33 mouse cellular contexts compared by ENCODE assay signal in genomic region chr4:148441931-148442330, GRCm38 (mm10). TPM values are rescaled to one million over a fixed set of nuclear protein-coding genes. Genes with fewer than 3 reads are reported as not detected.
A peak's percentile ranks its signal among the peaks of the same experiment; 100 is the strongest.
DNase-seq lines count a peak whose midpoint lies in the region; ATAC-seq lines count a peak whose summit lies in the region.
"Had no signal": no experiment of that assay in that cellular context is flagged by ENCODE, and none has a peak within 500 bp of the region (broad histone marks: within the 10 kb centered on the region; RNA-seq: fewer than 3 reads in every experiment).

No protein-coding gene starts in this region.

- no peak for ATAC-seq in embryonic facial prominence, embryonic 12.5 days (ENCODE audit: insufficient number of reproducible peaks, insufficient read depth, low FRiP score, low TSS enrichment)
- ATAC-seq in liver, embryonic 12.5 days, result no peak
- ATAC-seq: forebrain, embryonic 16.5 days; inflammation-experienced regulatory T-cells, adult 6 months; midbrain, embryonic 16.5 days; Patski had no signal

- 92% methylated on average over 5 of the region's 5 CpGs for WGBS in embryonic facial prominence, embryonic 12.5 days
- WGBS in embryonic facial prominence, embryonic 10.5 days, result 91% methylated on average over 5 of the region's 5 CpGs
- WGBS in liver, embryonic 12.5 days (ENCODE audit: insufficient replicate concordance), result 77% methylated on average over 5 of the region's 5 CpGs

- H3K9ac ChIP-seq in embryonic facial prominence, embryonic 12.5 days, result no peak overlapping the region
- H3K9ac ChIP-seq in liver, embryonic 12.5 days, result 0 out of 2 replicates have a peak overlapping the region, but pooled peaks have one; percentile 3
- H3K9ac ChIP-seq: heart, embryonic 12.5 days; hindbrain, embryonic 15.5 days; lung, embryonic 14.5 days; stomach, embryonic 15.5 days had no signal

- no peak overlapping the region for H3K4me3 ChIP-seq in embryonic facial prominence, embryonic 12.5 days
- no peak overlapping the region for H3K4me3 ChIP-seq in embryonic facial prominence, embryonic 10.5 days
- H3K4me3 ChIP-seq in liver, embryonic 12.5 days, result no peak overlapping the region
- H3K4me3 ChIP-seq: erythroblast, embryonic 14.5 days; heart, embryonic 12.5 days; hindbrain, embryonic 10.5 days; hindbrain, embryonic 15.5 days; stomach, embryonic 15.5 days had no signal

- H3K27ac ChIP-seq in embryonic facial prominence, embryonic 12.5 days, result no peak overlapping the region
- no peak overlapping the region for H3K27ac ChIP-seq in embryonic facial prominence, embryonic 10.5 days (replicated peaks)
- H3K27ac ChIP-seq in liver, embryonic 12.5 days, result no peak overlapping the region
- H3K27ac ChIP-seq: hindbrain, embryonic 10.5 days; hindbrain, embryonic 15.5 days; kidney, postnatal 0 days; stomach, embryonic 15.5 days had no signal

- H3K36me3 ChIP-seq in embryonic facial prominence, embryonic 12.5 days, result no peaks in the 10 kb centered on the region
- peaks cover 31% of the 10 kb centered on the region for H3K36me3 ChIP-seq in embryonic facial prominence, embryonic 10.5 days (replicated peaks)
- peaks cover 31% of the 10 kb centered on the region; the same call in 1 of the 2 replicates for H3K36me3 ChIP-seq in liver, embryonic 12.5 days
- H3K36me3 ChIP-seq: hindbrain, embryonic 15.5 days; stomach, embryonic 15.5 days had no signal

- peaks cover 13% of the 10 kb centered on the region for H3K4me1 ChIP-seq in embryonic facial prominence, embryonic 12.5 days
- H3K4me1 ChIP-seq in embryonic facial prominence, embryonic 10.5 days, result peaks cover 28% of the 10 kb centered on the region
- peaks cover 50% of the 10 kb centered on the region for H3K4me1 ChIP-seq in liver, embryonic 12.5 days

- no peaks in the 10 kb centered on the region for H3K9me3 ChIP-seq in embryonic facial prominence, embryonic 12.5 days
- H3K9me3 ChIP-seq in embryonic facial prominence, embryonic 10.5 days, result no peaks in the 10 kb centered on the region
- no peaks in the 10 kb centered on the region for H3K9me3 ChIP-seq in liver, embryonic 12.5 days (replicated peaks)
- H3K9me3 ChIP-seq: G1E; heart, embryonic 12.5 days; hindbrain, embryonic 10.5 days; hindbrain, embryonic 15.5 days; stomach, embryonic 15.5 days had no signal

- no peak for DNase-seq in embryonic facial prominence, embryonic 10.5 days (ENCODE audit: low spot score)
- peak; percentile 27 for DNase-seq in kidney, adult 18-20 months
- no peak for DNase-seq in kidney, postnatal 4 days
- DNase-seq in liver, result no peak
- DNase-seq in yolk sac, embryonic 10.5 days (ENCODE audit: low spot score), result peak; percentile 31
- DNase-seq in adrenal gland, postnatal 10 days, result no peak
- DNase-seq: adrenal gland, postnatal 25 days; cerebellum, adult 11-12 months; cerebellum, adult 9-11 months; embryo, embryonic 11 days; gastrocnemius, postnatal 10 days; heart, adult 11 months; heart, postnatal 14 days; left cerebral cortex, postnatal 4 days; lung, embryonic 14.5 days; lung, postnatal 14 days; right cerebral cortex, postnatal 25 days had no signal

- 0 out of 2 replicates have a peak overlapping the region, but pooled peaks have one; percentile 3 for H3K4me2 ChIP-seq in embryonic facial prominence, embryonic 12.5 days (replicated peaks)
- H3K4me2 ChIP-seq in liver, embryonic 12.5 days, result peak overlapping the region; percentile 82
- H3K4me2 ChIP-seq: heart, embryonic 12.5 days; hindbrain, embryonic 15.5 days; lung, embryonic 14.5 days; midbrain, embryonic 11.5 days; stomach, embryonic 15.5 days had no signal

- no peaks in the 10 kb centered on the region for H3K27me3 ChIP-seq in embryonic facial prominence, embryonic 12.5 days
- no peaks in the 10 kb centered on the region for H3K27me3 ChIP-seq in embryonic facial prominence, embryonic 10.5 days (replicated peaks; ENCODE audit: low read depth, poor library complexity, severe bottlenecking)
- H3K27me3 ChIP-seq in liver, embryonic 12.5 days (replicated peaks), result no peaks in the 10 kb centered on the region
- H3K27me3 ChIP-seq: heart, embryonic 12.5 days; hindbrain, embryonic 15.5 days; Patski; stomach, embryonic 15.5 days had no signal

RNA-seq across cellular contexts. Expression of gene Ubiad1, which starts 2.6 kb away (rescaled TPM):
- 19.6 and 21.3 TPM in 2 replicates for polyA plus RNA-seq in embryonic facial prominence, embryonic 12.5 days (2016; fragmentation: Nextera tagmentation; extraction: Ambion mirVana)
- polyA plus RNA-seq in embryonic facial prominence, embryonic 10.5 days (2016; fragmentation: Nextera tagmentation; extraction: Ambion mirVana), result 22.9 and 23.6 TPM in 2 replicates
- polyA plus RNA-seq in liver, embryonic 12.5 days (2016; fragmentation: Nextera tagmentation; extraction: Ambion mirVana), result 18.3 and 18.4 TPM in 2 replicates
- 10 to 100 TPM; 17.6 to 18.5 TPM for total RNA-seq in adrenal gland, postnatal 10 days (2021)

RNA-seq across cellular contexts. Expression of gene Mtor, which starts 6.5 kb away (rescaled TPM):
- polyA plus RNA-seq in embryonic facial prominence, embryonic 12.5 days (2016; fragmentation: Nextera tagmentation; extraction: Ambion mirVana), result 19.8 and 21.0 TPM in 2 replicates
- 20.7 and 23.7 TPM in 2 replicates for polyA plus RNA-seq in embryonic facial prominence, embryonic 10.5 days (2016; fragmentation: Nextera tagmentation; extraction: Ambion mirVana)
- polyA plus RNA-seq in liver, embryonic 12.5 days (2016; fragmentation: Nextera tagmentation; extraction: Ambion mirVana), result 13.1 and 13.5 TPM in 2 replicates
- 10 to 100 TPM; 68.4 to 77.9 TPM for total RNA-seq in adrenal gland, postnatal 10 days (2021)

RNA-seq across cellular contexts. Expression of gene Angptl7, which starts 58.3 kb away (rescaled TPM):
- 1.0 and 1.2 TPM in 2 replicates for polyA plus RNA-seq in embryonic facial prominence, embryonic 12.5 days (2016; fragmentation: Nextera tagmentation; extraction: Ambion mirVana)
- polyA plus RNA-seq in embryonic facial prominence, embryonic 10.5 days (2016; fragmentation: Nextera tagmentation; extraction: Ambion mirVana), result 0.23 and 0.37 TPM in 2 replicates
- polyA plus RNA-seq in liver, embryonic 12.5 days (2016; fragmentation: Nextera tagmentation; extraction: Ambion mirVana), result 0.29 and 0.37 TPM in 2 replicates
- 1 to 10 TPM; 1.6 to 2.1 TPM for total RNA-seq in adrenal gland, postnatal 10 days (2021)
- total RNA-seq: megakaryocyte, adult 5-6 weeks; neutrophil, adult 5-6 weeks had no signal
- polyA plus RNA-seq: erythroblast, embryonic 14.5 days; G1E had no signal

Comparison
In these comparisons a context has a peak if more than half of its experiments do, and no peak if none do; other contexts are left out.
1. DNase-seq: peak in kidney, adult 18-20 months (single experiment) and yolk sac, embryonic 10.5 days (single experiment); none in embryonic facial prominence, embryonic 10.5 days (single experiment), kidney, postnatal 4 days (0 of 2), liver (single experiment) and adrenal gland, postnatal 10 days (single experiment).